Mouse (Mus musculus) megakaryocyte-erythroid progenitor cell, adult 5-6 weeks (primary cell): ENCODE measurements around the gene Mtpn. TPM values are rescaled to one million over a fixed set of nuclear protein-coding genes. Genes with fewer than 3 reads are reported as not detected.

Experiments
- total RNA-seq, 2 experiments: library from RNA; stranded (forward) in 1 of 2; stranded (reverse) in 1 of 2; fragments of 200-1000, 215-1000 nt in 1 of 2; fragments of >200 nt in 1 of 2; fragmentation: Nextera tagmentation in 1 of 2; gene quantifications; 2 replicates each; pipeline ENCODE4 v1.2.3; 2014 to 2017

Mtpn gene
- total RNA-seq, 2 experiments from 2014 or later = 67.6 to 102 TPM

Other genes with a start within 250 kb of the Mtpn start
- gene Slc13a4, start 231.8 kb downstream of the Mtpn start, total RNA-seq (2014; fragmentation: Nextera tagmentation) = not detected in 2 replicates
- gene Slc13a4, start 231.8 kb downstream of the Mtpn start, total RNA-seq (2017) = not detected in 2 replicates
- not detected in 2 replicates for gene Fam180a, start 213.7 kb downstream of the Mtpn start, total RNA-seq (2014; fragmentation: Nextera tagmentation)
- not detected in 2 replicates for gene Fam180a, start 213.7 kb downstream of the Mtpn start, total RNA-seq (2017)